Mouse (Mus musculus) skeletal muscle tissue, adult 2 months (tissue): ENCODE data around the gene Tgfa.

Experiments used
- DNase-seq: peaks from one replicate; pipeline ENCODE4 v3.0.0-alpha.2; 2012; ENCODE audit warnings: low read depth, low spot score

Gene Tgfa

GRCm38 (mm10) chr6:86194941-86195932 is at the start of gene Tgfa:
Tgfa (plus strand) TSS chr6:86195223.
- DNase-seq, result no peak

GRCm38 (mm10) chr6:86148518-86148917 is 46.5 kb upstream of the Tgfa start:
- DNase-seq, result no peak

DNA sequence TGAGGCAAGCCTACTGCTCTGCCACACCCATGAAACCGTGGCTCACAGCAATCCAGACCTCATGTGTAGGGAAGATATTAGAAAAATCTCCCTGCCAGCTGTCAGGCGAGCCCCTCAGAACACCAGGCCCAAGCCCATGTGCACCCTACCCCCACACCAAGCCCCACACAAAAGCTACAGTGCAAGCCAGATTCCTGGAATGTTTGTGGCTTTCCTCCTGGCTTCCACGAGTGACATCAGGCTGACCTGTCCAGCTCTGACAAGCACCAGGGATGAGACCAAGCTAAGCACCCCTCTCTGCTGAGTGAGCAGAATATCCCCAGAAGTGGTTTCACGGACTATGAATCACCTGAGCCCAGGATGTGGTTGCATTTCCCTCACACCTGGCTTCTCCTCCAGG is 46.0 kb upstream of the Tgfa start:
- DNase-seq, result no peak

DNA sequence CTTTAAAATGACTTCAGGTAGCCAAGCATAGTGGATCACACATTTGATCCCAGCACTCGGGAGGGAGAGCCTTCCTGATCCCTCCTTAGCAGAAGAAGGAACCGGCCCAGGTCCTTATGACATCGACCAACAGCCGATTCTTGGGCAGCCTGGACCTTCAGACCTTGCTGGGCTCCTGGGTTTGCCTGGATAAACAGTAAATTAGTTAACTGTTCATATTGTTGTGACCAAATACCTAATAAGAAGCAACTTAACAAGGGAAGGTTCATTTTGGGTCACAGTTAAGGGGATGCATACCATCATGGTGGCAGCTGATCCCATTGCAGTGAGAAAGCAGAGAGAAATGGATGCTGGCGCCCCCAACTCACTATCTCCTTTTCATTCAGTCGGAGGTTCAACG is 42.3 kb upstream of the Tgfa start:
- no peak for DNase-seq

- DNase-seq, result peak; percentile 49
Measured at GRCm38 (mm10) chr6:86153436-86153990, 41.5 kb upstream of the Tgfa start.

- DNase-seq, result peak; percentile 7
Measured at GRCm38 (mm10) chr6:86154006-86154405, 41.0 kb upstream of the Tgfa start.

GRCm38 (mm10) chr6:86154481-86154880 is 40.5 kb upstream of the Tgfa start:
- DNase-seq, result no peak

GRCm38 (mm10) chr6:86157253-86158234 is 37.5 kb upstream of the Tgfa start:
- DNase-seq, result no peak

DNA sequence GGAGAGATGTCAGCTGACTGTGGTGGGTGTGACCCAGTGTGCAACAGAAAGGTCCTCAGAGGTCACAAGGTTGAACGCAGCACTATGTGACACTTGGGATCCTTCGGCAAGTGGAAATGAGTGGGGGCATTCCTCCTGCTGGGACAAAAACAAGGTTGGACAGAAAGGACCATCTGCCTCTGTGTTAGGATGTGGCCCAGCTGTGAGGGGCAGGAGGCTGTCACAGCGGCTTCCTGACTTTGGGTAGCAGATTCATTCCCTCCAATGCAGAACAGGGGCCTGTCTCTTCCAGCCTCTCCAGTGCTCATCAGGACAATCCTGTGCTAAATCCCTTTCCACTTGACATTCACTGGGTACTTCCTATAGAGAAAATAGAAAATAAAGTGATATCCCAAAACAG is 34.1 kb upstream of the Tgfa start:
- DNase-seq, result no peak

- no peak for DNase-seq
Measured at GRCm38 (mm10) chr6:86161586-86161985, 33.4 kb upstream of the Tgfa start.

DNA sequence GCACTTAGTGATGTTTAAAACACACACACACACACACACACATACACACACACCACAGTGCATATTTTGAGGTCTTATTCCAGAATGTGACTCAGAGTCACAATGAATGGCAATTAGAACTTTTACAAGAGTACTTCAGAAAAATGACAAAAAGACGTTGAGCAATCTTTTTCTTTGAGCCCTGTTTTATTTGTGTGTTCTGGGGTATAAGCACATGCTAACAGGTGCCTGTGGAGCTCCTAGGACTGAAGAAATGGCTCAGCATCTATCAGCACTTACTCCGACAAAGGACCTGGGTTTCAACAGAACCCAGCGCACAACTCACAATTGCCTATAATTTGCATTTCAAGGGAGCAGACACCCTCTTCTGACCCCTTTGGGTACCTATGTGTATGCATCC is 31.0 kb upstream of the Tgfa start:
- no peak for DNase-seq

DNA sequence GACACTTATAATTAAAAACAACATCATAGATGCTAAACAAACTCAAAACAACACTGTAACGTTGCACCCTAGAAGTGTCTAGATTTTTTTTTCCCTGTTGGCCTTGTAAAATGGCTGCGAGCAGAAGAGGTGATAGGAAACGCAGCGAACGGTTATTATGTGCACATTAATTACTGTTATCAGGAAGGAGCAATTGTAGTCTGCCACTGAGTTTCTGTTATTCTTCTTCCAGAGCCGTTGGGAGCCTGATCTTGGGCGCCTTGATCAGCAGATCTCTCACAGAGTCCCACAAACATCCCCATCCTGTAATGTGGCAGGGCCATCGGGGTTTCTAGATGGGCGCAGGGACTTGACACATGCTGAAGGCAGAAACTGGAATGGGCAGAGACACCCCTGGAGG is 28.6 kb upstream of the Tgfa start:
- no peak for DNase-seq

- no peak for DNase-seq
Measured at GRCm38 (mm10) chr6:86167851-86168250, 27.2 kb upstream of the Tgfa start.

- no peak for DNase-seq
Measured at GRCm38 (mm10) chr6:86169166-86169565, 25.9 kb upstream of the Tgfa start.

DNA sequence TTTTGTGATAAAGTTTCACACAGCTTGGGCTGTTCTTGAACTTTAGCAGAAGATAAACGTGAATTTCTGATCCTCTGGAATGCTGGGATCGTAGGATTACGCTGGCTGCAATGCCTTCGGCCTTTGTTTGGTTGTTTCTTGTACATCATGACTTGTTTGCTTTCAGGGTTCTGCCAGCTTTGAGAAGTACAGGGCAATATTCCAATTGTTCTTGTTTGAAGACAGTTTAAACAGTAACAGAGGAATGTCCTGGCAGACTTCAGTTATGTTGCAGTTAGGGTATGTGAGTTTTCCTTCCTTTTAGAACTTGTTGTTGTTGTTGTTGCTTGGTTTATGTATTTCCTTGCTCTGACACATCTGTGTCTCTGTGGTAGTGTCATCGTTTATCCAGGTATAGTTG is 18.8 kb upstream of the Tgfa start:
- no peak for DNase-seq

- DNase-seq, result no peak
Measured at GRCm38 (mm10) chr6:86176721-86177120, 18.3 kb upstream of the Tgfa start.

- no peak for DNase-seq
Measured at GRCm38 (mm10) chr6:86177331-86177982, 17.6 kb upstream of the Tgfa start.

- peak; percentile 7 for DNase-seq
Measured at GRCm38 (mm10) chr6:86180617-86181016, 14.4 kb upstream of the Tgfa start.

- DNase-seq, result no peak
Measured at GRCm38 (mm10) chr6:86182016-86182415, 13.0 kb upstream of the Tgfa start.

DNA sequence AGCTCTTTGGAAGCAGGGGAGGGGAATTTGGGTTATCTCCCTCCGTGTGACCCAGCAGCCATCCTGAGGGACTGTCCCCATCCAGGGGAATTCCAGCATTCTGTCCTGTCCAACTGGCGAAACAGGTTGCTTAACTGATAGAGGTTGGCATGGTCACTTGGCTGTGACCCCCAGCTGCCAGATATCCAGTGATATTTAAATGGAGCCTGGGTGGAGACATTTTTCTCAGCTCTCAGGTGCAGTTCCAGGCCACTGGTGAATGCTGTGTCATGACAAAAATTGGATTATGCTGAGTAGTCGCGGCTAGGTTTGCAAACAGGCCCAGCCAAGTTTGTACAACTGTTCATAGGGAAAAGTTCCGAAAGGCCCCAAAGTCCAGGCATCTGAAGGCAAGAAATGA is 12.4 kb upstream of the Tgfa start:
- no peak for DNase-seq
